Mouse (Mus musculus) heart, embryonic 10.5 days (tissue): Measurements from ENCODE around the gene Gm15085. TPM values are rescaled to one million over a fixed set of nuclear protein-coding genes. Genes with fewer than 3 reads are reported as not detected.
"Not testable (repeated sequence)": the region's sequence is repeated elsewhere in the genome, so short reads cannot be mapped to it uniquely, and the experiment has no call there.

Experiments
- DNase-seq: peaks from one replicate; pipeline ENCODE4 v3.0.0-alpha.2; 2017; ENCODE audit warnings: low spot score
- H3K27ac ChIP-seq: fragments of 300-500 bp; sonication (generic); 2 replicates; pipeline ENCODE4 v1.5.1; 2016; ENCODE audit warnings: mild to moderate bottlenecking
- H3K27me3 ChIP-seq: fragments of 300-500 bp; sonication (generic); 2 replicates; pipeline ENCODE4 v1.6.1; 2016; ENCODE audit warnings: mild to moderate bottlenecking; ENCODE audit not compliant: poor library complexity, insufficient read depth, severe bottlenecking
- H3K36me3 ChIP-seq: fragments of 300-500 bp; sonication (generic); 2 replicates; pipeline ENCODE4 v1.6.1; 2016; ENCODE audit warnings: mild to moderate bottlenecking, moderate library complexity
- H3K4me1 ChIP-seq: fragments of 300-500 bp; sonication (generic); 2 replicates; pipeline ENCODE4 v1.6.1; 2016; ENCODE audit warnings: mild to moderate bottlenecking
- H3K4me3 ChIP-seq: fragments of 300-500 bp; sonication (generic); 2 replicates; pipeline ENCODE4 v1.5.1; 2016; ENCODE audit warnings: mild to moderate bottlenecking, moderate library complexity
- H3K9me3 ChIP-seq: fragments of 300-500 bp; sonication (generic); 2 replicates; pipeline ENCODE4 v1.6.1; 2016; ENCODE audit warnings: mild to moderate bottlenecking, moderate library complexity
- WGBS: fragments of 180-500 bp; shearing (Covaris S2); methylation state at CpG from one replicate; pipeline ENCODE4 v1.1.7; 2016; 5-methylcytosine and 5-hydroxymethylcytosine counted together
- polyA plus RNA-seq: library from polyadenylated mRNA; unstranded; fragments of >200 nt; fragmentation: Nextera tagmentation; extraction: Ambion mirVana; gene quantifications from 2 replicates; pipeline ENCODE4 v1.2.1, GENCODE M21; 2016

Gm15085 gene
- polyA plus RNA-seq: not detected in 2 replicates

- not testable (repeated sequence) for H3K27me3 ChIP-seq, H3K9me3 ChIP-seq, DNase-seq, H3K36me3 ChIP-seq, H3K4me3 ChIP-seq, H3K4me1 ChIP-seq, H3K27ac ChIP-seq
- no CpG with 5 or more reads among the region's 6 CpGs for WGBS
Measured at GRCm38 (mm10) chrX:149447317-149447716, at the start of gene Gm15085. Gene Gm15085 (plus strand): TSS chrX:149447617.

Other genes with a start within 250 kb of the Gm15085 start
- not detected in 2 replicates for gene Gm15093, start 175.2 kb upstream of the Gm15085 start, polyA plus RNA-seq
- not detected in 2 replicates for gene Gm10439, start 147.0 kb downstream of the Gm15085 start, polyA plus RNA-seq